Mouse (Mus musculus) kidney, adult 2 months (tissue): ENCODE measurements around the gene Alk.

Experiments used
- CTCF ChIP-seq: fragments of 200-500 bp; conservative IDR thresholded peaks from 2 replicates; pipeline ENCODE4 v1.5.1; 2011; ENCODE audit warnings: low read depth, mild to moderate bottlenecking, control low read depth, low read length, moderate library complexity, mixed read lengths; ENCODE audit not compliant: insufficient read depth, insufficient read length
- POLR2A ChIP-seq: fragments of 200-500 bp; IDR thresholded peaks from one replicate; pipeline ENCODE4 v1.6.1; 2011; ENCODE audit warnings: low read depth, low read length, control low read depth

DNA sequence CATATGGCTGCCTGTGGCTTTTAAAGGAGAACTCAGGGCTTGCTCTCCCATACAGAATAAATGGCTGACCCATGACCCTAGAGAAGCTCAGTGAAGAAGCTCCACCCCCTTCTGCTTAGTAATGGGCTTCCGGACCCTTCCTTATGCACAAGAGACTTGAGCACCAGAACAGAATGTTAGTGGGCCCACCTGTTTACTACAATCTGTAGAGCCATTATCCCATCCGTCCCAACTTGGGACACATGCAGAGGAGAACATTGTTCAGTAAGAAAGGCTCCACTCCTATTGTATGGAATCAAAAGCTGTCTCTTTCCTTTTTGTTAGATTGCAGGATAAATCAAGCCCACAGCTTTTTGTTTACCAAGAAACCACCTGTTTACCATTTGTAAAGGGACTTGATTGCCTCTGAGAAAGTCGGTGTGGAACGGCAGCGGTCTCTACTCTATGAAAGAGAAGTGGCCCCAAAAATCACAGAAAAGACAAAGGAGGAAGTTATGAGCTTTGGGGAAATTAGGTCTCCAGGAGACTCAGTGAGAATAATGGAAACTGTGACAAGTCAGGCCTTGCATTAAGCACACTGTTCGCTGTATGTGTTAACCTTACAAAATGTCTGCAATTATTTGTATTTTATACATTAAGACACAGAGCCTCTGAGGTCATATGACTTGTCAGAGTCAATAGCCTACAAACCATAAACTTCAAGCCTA is 47.2 kb downstream of the Alk start:
- TF ChIP-seq POLR2A (no peak), CTCF (no peak)
